Mouse (Mus musculus) large intestine, adult 2 months (tissue): ENCODE results near the gene Cldn12. TPM values are rescaled to one million over a fixed set of nuclear protein-coding genes. Genes with fewer than 3 reads are reported as not detected.

Source experiments
- DNase-seq: peaks from one replicate; pipeline ENCODE4 v3.0.0-alpha.2; 2012; ENCODE audit warnings: low read depth, low spot score
- WGBS: fragments of 180-500 bp; shearing (Covaris S2); methylation state at CpG from one replicate; pipeline ENCODE4 v1.1.7; 2018; 5-methylcytosine and 5-hydroxymethylcytosine counted together
- polyA plus RNA-seq: library from polyadenylated mRNA; depleted of rRNA; stranded (reverse); fragments of >200 nt; gene quantifications from 2 replicates; pipeline ENCODE4 v1.2.3, GENCODE M21; 2012; rRNA removed

Cldn12 gene
- 18.3 and 26.7 TPM in 2 replicates for polyA plus RNA-seq

- under 1% methylated on average over 79 of the region's 79 CpGs for WGBS
- peak; percentile 85 for DNase-seq
These were observed at the start of gene Cldn12 for GRCm38 (mm10) chr5:5514196-5515076. Gene Cldn12 (minus strand): TSS chr5:5514958.

- no peak for DNase-seq
- WGBS: 59% methylated on average over 3 of the region's 3 CpGs
These were observed 47.7 kb upstream of the Cldn12 start for GRCm38 (mm10) chr5:5562435-5562834.

- 75% methylated on average over 4 of the region's 4 CpGs for WGBS
- DNase-seq: no peak
These were observed 46.4 kb upstream of the Cldn12 start for GRCm38 (mm10) chr5:5561041-5561706.

- 35% methylated on average over 8 of the region's 8 CpGs for WGBS
- no peak for DNase-seq
These were observed 45.0 kb upstream of the Cldn12 start for GRCm38 (mm10) chr5:5559798-5560197.

GRCm38 (mm10) chr5:5559079-5559740, 44.5 kb upstream of the Cldn12 start, which contains the start of gene Gtpbp10:
Gene Gtpbp10 (minus strand): TSS chr5:5559538.
- peak; percentile 70 for DNase-seq
- under 1% methylated on average over 43 of the region's 43 CpGs for whole genome bisulfite sequencing

GRCm38 (mm10) chr5:5551110-5551509, 36.4 kb upstream of the Cldn12 start:
- WGBS: 88% methylated on average over 1 of the region's 1 CpGs

GRCm38 (mm10) chr5:5540385-5540784, 25.6 kb upstream of the Cldn12 start:
- 68% methylated on average over 3 of the region's 3 CpGs for WGBS
- DNase-seq: no peak

More at GRCm38 (mm10) chr5:5551110-5551509, 36.4 kb upstream of the Cldn12 start:
- no peak for DNase-seq

GRCm38 (mm10) chr5:5539771-5540170, 25.0 kb upstream of the Cldn12 start:
- 45% methylated on average over 3 of the region's 3 CpGs for WGBS
- no peak for DNase-seq

GRCm38 (mm10) chr5:5536131-5536530, 21.4 kb upstream of the Cldn12 start:
- DNase-seq: no peak

GRCm38 (mm10) chr5:5533656-5534420, 19.1 kb upstream of the Cldn12 start:
- no peak for DNase-seq
- WGBS: 37% methylated on average over 3 of the region's 3 CpGs

More at GRCm38 (mm10) chr5:5536131-5536530, 21.4 kb upstream of the Cldn12 start:
- WGBS: 95% methylated on average over 1 of the region's 1 CpGs

- 81% methylated on average over 5 of the region's 5 CpGs for WGBS
- no peak for DNase-seq
These were observed 653 bp upstream of the Cldn12 start for GRCm38 (mm10) chr5:5515411-5515810.

GRCm38 (mm10) chr5:5511401-5511800, 3.4 kb downstream of the Cldn12 start:
- no peak for DNase-seq
- WGBS: 80% methylated on average over 3 of the region's 3 CpGs

GRCm38 (mm10) chr5:5510989-5511388, 3.8 kb downstream of the Cldn12 start:
- WGBS: 88% methylated on average over 5 of the region's 5 CpGs
- DNase-seq: no peak

GRCm38 (mm10) chr5:5510304-5510887, 4.4 kb downstream of the Cldn12 start:
- WGBS: 78% methylated on average over 10 of the region's 10 CpGs

GRCm38 (mm10) chr5:5508231-5508630, 6.5 kb downstream of the Cldn12 start:
- 91% methylated on average over 10 of the region's 10 CpGs for WGBS

More at GRCm38 (mm10) chr5:5510304-5510887, 4.4 kb downstream of the Cldn12 start:
- no peak for DNase-seq

GRCm38 (mm10) chr5:5507701-5508225, 7.0 kb downstream of the Cldn12 start:
- 52% methylated on average over 20 of the region's 20 CpGs for WGBS
- no peak for DNase-seq

More at GRCm38 (mm10) chr5:5508231-5508630, 6.5 kb downstream of the Cldn12 start:
- DNase-seq: no peak

GRCm38 (mm10) chr5:5504456-5504855, 10.3 kb downstream of the Cldn12 start:
- no peak for DNase-seq
- 89% methylated on average over 13 of the region's 13 CpGs for WGBS

GRCm38 (mm10) chr5:5503381-5503780, 11.4 kb downstream of the Cldn12 start:
- DNase-seq: no peak

GRCm38 (mm10) chr5:5501583-5501982, 13.2 kb downstream of the Cldn12 start:
- 61% methylated on average over 2 of the region's 2 CpGs for WGBS
- no peak for DNase-seq

More at GRCm38 (mm10) chr5:5503381-5503780, 11.4 kb downstream of the Cldn12 start:
- WGBS: 59% methylated on average over 4 of the region's 4 CpGs
